Mouse (Mus musculus): Measurements from ENCODE around the gene Bbox1. TPM values are rescaled to one million over a fixed set of nuclear protein-coding genes. Genes with fewer than 3 reads are reported as not detected.

Bbox1 gene
- polyA plus RNA-seq (2012), result not detected in 2 replicates

GRCm38 (mm10) chr2:110314509-110315155, at the start of gene Bbox1:
Bbox1 (minus strand) TSS chr2:110314560.
- no peak for TF ChIP-seq GATA1 (IDR thresholded peaks at IDR 0.05; ENCODE audit: low read length)

- no peak for TF ChIP-seq GATA1 (IDR thresholded peaks at IDR 0.05; ENCODE audit: low read length)
These were observed 49.5 kb upstream of the Bbox1 start for GRCm38 (mm10) chr2:110363855-110364254.

GRCm38 (mm10) chr2:110362432-110363283, 48.3 kb upstream of the Bbox1 start, which contains the start of gene Fibin:
Fibin (minus strand) TSS chr2:110363183.
- no peak for TF ChIP-seq GATA1 (IDR thresholded peaks at IDR 0.05; ENCODE audit: low read length)

GRCm38 (mm10) chr2:110353302-110353970, 39.1 kb upstream of the Bbox1 start:
- no peak for TF ChIP-seq GATA1 (IDR thresholded peaks at IDR 0.05; ENCODE audit: low read length)

GRCm38 (mm10) chr2:110351843-110352251, 37.5 kb upstream of the Bbox1 start:
- no peak for TF ChIP-seq GATA1 (IDR thresholded peaks at IDR 0.05; ENCODE audit: low read length)

- TF ChIP-seq GATA1 (IDR thresholded peaks at IDR 0.05; ENCODE audit: low read length), result no peak
These were observed 37.0 kb upstream of the Bbox1 start for GRCm38 (mm10) chr2:110351406-110351805.

GRCm38 (mm10) chr2:110328953-110329352, 14.6 kb upstream of the Bbox1 start:
- TF ChIP-seq GATA1 (IDR thresholded peaks at IDR 0.05; ENCODE audit: low read length), result no peak

GRCm38 (mm10) chr2:110319949-110320348, 5.6 kb upstream of the Bbox1 start:
- no peak for TF ChIP-seq GATA1 (IDR thresholded peaks at IDR 0.05; ENCODE audit: low read length)

GRCm38 (mm10) chr2:110319266-110319665, 4.9 kb upstream of the Bbox1 start:
- no peak for TF ChIP-seq GATA1 (IDR thresholded peaks at IDR 0.05; ENCODE audit: low read length)

- TF ChIP-seq GATA1 (IDR thresholded peaks at IDR 0.05; ENCODE audit: low read length), result no peak
These were observed 4.4 kb upstream of the Bbox1 start for GRCm38 (mm10) chr2:110318719-110319118.

GRCm38 (mm10) chr2:110316116-110316883, 1.9 kb upstream of the Bbox1 start:
- TF ChIP-seq GATA1 (IDR thresholded peaks at IDR 0.05; ENCODE audit: low read length), result no peak

GRCm38 (mm10) chr2:110314074-110314473, 286 bp downstream of the Bbox1 start:
- no peak for TF ChIP-seq GATA1 (IDR thresholded peaks at IDR 0.05; ENCODE audit: low read length)

GRCm38 (mm10) chr2:110313305-110313824, 995 bp downstream of the Bbox1 start:
- TF ChIP-seq GATA1 (IDR thresholded peaks at IDR 0.05; ENCODE audit: low read length), result no peak

GRCm38 (mm10) chr2:110305358-110306283, 8.7 kb downstream of the Bbox1 start:
- no peak for TF ChIP-seq GATA1 (IDR thresholded peaks at IDR 0.05; ENCODE audit: low read length)
